Mouse (Mus musculus) lung, postnatal 36 days (tissue): ENCODE measurements at regions not wholly inside any gene's neighbourhood (a gene's known extent, or its start where the extent isn't known, plus 50 kb on each side); places are given as distances from the start of the nearest gene placed in this dataset.

Experiments used
- DNase-seq: peaks from one replicate; pipeline ENCODE4 v3.0.0; 2022; ENCODE audit warnings: mixed read lengths

DNA sequence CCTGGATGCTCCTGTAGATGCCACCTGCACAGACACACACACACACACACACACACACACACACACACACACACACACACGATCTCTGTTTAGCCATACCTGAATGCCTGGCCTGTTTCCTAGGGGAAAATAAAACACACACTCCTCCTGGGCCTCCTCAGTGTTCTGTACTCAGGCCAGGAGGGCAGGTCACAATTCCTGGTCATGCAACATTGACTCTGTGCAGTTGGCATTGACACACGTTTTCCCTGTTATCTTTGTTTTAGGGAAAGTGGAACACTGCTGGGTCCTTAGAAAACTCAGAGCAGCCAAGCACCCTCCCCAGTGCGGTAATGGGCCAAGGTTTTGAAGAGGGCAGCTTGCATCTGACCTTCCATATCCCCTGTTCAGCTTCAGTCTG is 246.7 kb downstream of the H2al1j start:
- DNase-seq: no peak

- DNase-seq: no peak
Measured at GRCm38 (mm10) chrX:11575571-11575970, 247.9 kb downstream of the H2al1j start.

DNA sequence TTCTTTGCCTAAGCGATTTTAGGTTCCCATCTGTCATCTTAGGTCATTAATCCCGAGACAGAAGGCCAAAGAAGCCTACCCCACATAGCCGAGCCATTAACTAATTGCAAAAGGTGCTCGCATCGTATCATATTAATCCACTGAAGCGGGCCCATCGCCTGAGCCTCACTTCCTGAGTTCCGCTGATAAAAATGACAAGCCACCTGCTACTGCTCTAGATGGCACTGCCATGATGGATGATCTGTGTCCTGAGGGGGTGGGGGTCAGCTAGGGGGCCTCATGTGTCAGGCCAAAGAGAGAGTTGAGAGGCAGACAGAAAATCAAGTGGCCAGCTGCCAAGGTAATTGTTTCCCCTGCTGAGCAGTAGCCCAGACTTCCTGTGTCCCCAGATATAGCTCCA is 248.7 kb downstream of the H2al1j start:
- no peak for DNase-seq

DNA sequence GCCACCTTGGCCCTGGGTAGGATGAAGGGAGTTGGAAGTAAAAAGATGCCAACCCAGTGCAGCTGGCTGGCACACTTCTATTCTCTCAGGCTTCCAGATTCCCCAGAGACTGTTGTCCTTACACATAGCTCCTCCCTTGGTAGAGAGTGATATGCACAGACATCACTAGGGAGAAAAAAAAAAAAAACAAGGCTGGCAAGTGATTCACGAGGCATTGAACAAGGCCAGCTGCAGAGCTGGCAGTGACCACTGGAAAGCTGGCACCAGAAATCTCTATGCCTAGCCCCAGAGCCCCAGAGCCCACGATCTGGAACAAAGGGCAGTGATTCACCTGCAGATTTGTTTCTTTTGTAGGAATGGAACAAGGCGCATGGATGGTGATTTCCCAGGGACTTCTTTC is 249.7 kb downstream of the H2al1j start:
- no peak for DNase-seq

DNA sequence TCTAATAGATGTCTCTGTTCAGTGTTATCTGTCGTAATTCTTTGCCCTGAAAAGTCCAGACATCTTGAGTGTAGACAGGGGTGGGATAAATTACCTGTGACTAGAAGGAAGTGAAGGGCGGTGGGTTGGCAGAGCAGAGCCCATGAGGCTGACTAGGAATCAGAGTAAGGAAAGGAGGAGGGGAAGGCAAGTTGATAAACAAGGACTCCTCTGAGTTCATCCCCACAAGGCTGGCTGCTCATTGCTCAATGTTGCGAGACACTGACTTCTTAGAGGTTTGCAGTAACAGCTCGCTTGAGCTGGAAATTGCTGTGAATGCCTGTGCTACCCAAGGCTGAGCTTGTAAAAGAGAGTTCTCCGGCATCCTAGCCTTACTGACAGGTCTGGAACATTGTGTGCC is 257.7 kb downstream of the H2al1j start:
- DNase-seq: no peak

GRCm38 (mm10) chrX:11591391-11592187 is 264.0 kb downstream of the H2al1j start:
- DNase-seq: peak; percentile 9

- peak; percentile 15 for DNase-seq
Measured at GRCm38 (mm10) chrX:11594542-11594941, 266.9 kb downstream of the H2al1j start.

DNA sequence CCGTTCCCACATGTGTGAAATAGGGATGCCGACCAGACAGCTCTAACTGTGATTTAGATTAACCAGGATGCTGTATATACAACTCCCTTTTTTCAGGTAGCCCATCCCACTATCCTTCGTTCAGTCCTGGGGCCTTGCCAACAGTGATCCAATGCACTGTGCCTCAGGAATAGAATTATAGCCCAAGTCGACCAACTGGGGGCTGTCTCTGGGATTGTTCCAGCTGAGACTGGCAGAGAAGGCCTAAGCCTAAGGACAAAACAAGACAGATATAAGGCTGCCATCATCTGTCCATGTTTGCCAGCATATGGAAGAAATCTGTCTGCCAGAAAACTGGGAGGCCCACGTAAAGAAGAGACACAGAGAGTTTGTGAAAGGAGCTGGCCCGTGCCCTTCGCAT is 269.9 kb downstream of the H2al1j start:
- DNase-seq: no peak

GRCm38 (mm10) chrX:11614237-11614636 is 286.6 kb downstream of the H2al1j start:
- DNase-seq: peak; percentile 28

DNA sequence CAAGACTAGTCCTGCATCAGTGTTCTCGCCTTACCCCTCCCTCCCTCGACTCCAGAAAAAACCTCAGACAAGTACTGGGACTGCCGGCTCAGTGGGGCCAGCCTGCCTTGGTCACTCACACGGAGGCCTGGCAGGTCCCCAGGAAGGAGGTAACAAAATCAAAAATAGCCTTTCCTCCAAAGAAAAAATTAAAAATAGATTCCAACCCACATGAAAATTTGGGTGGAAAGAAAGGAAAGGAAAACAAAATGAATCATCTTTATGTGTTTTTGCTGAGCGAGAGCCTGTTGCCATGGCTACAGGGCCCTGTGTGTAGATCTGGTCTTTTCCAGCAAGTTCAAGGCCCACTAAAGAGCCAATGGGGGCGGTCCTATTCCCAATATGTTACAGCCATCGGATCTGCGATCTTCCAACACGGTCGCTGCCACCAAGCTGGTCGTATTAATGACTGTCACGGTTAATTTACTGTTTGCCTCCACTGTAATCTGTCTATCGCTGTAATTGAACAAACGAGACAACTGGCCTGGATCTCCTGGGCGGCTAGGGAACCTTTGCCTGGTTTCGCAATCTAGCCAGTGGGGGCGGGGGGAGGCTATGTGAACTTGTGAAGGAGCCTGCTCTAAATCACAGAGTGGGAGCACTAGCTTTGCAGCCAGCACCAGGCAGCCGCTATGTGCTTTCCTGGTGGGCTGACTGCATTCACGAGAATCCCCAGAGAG is 293.6 kb downstream of the H2al1j start:
- peak; percentile 56 for DNase-seq

GRCm38 (mm10) chrX:11626274-11626878 is 298.8 kb downstream of the H2al1j start:
- no peak for DNase-seq

DNA sequence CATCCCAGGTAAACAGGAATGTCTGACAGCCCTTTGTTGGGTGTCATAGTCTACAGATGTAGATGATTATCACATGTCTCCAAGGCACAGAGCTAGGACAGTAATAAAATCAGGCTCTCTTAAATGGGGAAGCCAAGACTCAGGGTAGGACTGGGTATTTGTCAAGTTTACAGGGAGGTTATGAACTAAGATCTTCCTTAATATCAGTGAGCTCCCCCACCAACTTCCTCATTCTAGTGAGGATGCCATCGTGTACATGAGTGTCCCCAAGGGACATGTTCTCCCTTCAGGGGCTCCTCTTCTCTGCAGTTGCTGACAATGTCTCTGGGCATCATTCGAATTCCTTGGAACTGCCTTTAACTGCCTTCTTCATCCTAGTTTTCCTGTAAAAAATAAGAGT is 301.7 kb downstream of the H2al1j start:
- no peak for DNase-seq

- DNase-seq: peak; percentile 56
Measured at GRCm38 (mm10) chrX:11629906-11630305, 302.3 kb downstream of the H2al1j start.

DNA sequence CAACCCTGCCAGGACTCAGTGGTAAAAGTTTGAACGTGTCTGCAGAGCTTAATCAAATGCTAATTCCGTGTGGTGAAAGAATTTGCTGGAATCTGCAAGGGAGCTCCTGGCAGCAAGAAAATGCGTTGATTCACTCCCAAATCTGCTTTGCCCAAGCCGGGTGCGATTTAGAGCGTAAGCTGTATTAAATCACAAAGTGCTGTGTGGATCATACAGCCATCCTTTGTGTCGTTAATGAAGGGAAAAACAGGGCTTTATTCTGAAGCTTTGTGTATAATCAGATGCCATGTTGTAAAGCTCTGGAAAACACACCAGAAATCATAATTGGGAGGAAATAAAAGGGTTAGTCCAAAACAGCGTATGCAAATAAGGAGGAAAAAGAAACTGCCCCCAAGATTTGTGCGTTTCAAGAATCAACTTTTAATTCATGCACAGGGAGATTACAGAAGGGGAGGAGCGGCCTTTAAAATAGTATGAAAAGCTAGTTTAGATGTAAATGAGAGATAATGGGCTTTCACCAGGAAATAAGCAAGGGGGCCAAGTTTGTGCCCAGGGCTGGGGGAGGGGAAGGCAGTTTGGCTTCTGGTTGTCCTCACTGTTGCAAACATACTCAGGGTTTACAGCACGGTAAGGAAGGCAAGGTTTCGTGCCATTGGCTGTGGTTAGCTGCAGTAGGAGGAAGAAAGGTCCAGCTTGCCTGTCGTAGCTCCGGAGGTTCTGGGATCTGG is 303.7 kb downstream of the H2al1j start:
- no peak for DNase-seq

DNA sequence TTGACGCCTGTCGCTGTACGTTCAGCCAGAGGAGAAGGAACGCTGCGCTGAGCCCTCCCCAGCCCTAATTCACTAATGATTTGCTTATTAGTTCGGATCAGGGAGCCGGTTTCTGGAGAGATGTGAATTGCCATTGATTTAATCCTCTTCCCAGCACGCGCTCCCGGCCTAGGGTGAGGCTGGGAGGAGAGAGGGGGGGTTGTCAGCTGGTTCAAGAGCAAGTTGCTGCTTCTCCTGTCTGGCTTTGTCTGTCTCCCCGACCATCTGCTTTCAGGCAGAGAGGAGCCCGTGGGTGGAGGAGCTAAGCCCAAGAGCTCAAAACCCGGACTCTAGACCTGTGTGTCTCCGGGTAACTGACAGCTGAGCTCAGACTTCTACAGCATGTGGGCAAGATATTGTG is 304.4 kb downstream of the H2al1j start:
- DNase-seq: no peak

DNA sequence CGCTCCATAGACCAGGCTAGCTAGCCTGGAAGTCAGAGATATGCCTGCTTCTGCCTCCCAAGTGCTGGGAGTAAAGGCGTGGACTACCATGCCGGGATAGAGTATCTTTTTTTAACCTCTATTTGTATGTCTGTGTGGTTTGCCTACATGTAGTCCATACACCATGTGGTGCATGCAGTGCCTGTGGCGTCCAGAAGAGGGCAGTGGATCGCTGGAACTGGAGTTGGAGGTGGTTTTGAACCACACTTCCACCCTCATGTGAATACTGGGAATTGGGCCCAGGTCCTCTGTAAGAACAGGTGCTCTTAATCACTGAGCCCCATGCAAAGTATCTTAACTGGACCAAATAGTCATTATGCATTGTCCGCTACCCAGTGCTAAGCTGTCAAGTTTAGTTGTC is 306.2 kb downstream of the H2al1j start:
- DNase-seq: peak; percentile 46

DNA sequence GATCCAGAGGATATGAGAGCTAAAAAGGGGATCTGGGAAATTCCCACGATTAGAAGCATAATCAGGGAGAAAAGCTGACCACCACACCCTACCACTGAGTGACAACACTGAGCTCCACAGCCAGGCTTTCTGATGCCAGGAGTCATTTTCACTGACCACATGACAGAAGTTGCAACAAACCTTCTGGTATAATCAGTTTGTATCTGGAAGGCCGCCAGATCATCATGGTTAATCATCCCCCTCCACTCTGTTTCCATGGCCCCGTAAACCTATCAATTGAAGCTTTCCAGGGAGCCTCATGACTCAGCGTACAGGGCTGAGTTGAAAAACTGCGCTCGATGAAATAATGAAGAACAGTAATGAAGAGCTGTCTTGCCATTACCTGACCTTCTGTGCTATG is 316.9 kb downstream of the H2al1j start:
- no peak for DNase-seq

- no peak for DNase-seq
Measured at GRCm38 (mm10) chrX:11646681-11647526, 319.3 kb downstream of the H2al1j start.

- no peak for DNase-seq
Measured at GRCm38 (mm10) chrX:11647527-11647836, 319.9 kb downstream of the H2al1j start.

DNA sequence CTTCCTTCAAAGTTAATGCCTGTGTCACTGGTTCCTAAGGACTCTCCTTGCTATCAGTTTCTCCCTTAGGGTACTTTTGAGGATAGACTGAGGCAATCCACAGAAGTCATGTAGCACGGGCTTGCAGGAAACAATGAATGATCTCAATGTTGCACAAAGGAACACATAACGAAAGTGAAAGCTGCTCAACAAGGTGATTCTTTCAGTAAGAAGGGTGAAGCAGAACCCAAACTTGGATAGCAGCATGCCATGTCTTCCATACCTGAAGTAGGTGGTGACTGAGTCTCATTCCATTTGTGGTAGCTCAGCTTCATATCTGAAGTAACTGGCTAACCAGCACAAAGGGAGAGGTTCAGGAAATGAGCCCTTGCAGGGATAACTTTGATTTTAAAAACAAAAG is 325.7 kb downstream of the H2al1j start:
- DNase-seq: no peak

DNA sequence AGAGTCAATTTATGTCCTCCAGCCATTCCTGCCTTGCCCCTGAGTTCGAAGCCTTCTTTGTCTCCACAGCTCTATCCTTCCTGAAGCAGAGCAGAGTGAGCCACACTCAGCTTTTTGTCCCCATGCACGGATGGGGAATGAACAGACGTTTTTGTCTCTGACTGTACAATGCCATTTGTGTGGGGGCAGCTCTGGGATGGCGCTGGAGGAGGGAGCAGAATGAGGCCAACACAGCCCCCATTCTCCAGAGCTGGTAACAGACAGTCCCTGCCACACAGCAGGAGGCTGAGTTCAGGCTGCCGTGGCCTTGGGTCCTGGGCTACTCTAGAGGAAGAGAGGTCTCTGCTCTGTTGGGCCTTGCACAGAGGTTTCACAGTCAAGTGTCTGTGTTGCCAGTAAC is 327.4 kb downstream of the H2al1j start:
- no peak for DNase-seq

DNA sequence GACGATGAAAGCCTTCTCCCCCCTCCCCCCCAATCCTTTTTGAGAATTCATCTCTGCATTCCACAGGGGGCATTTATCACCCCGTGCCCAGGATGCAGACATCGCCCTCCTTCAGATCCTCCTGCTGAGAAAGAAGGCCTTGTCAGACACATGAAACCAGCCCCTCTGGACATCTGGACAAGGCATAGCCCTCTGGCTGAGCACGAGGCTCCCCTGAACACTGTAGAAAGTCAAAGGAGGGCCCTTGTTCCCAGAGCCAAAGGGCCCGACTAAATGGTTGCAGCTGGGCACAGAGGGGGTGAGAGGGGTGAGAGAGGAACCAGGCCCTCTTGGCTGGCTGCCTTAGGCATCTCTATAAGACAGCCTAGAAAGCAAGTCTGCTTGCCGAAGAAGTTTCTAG is 327.8 kb downstream of the H2al1j start:
- no peak for DNase-seq
